Mouse (Mus musculus) bone marrow macrophage, adult 2 months (primary cell): ENCODE measurements around the gene Usp31.

Experiments used
- CTCF ChIP-seq: IDR thresholded peaks from 2 replicates; pipeline ENCODE4 v1.5.1; 2012; ENCODE audit warnings: low read depth, mild to moderate bottlenecking, low read length, moderate library complexity
- POLR2A ChIP-seq: IDR thresholded peaks from 2 replicates; pipeline ENCODE4 v1.6.1; 2012; ENCODE audit warnings: mild to moderate bottlenecking, low read depth, low read length, borderline replicate concordance

DNA sequence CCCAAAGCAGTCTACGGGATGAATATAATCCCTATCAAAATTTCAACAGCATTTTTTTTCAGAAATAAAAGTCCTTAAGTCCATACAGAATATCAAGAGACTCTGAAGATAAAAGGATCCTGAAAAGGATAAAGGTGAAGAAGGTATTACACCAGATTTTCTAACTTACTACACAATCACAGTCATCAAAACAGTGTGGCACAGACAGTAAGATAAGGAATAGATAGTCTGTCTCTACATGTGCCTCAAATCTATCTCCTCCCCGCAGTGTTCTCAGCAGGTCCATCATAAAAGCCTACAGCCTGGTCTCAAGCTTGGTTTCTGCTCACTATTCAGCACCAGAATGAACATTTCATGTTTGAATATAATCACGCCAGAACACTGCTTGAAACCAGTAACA, 6.6 kb downstream of the Usp31 start:
- no peak for TF ChIP-seq POLR2A
- TF ChIP-seq CTCF, result no peak
